Mouse (Mus musculus) stomach, postnatal 0 days (tissue): Measurements from ENCODE around the gene 4930470P17Rik. TPM values are rescaled to one million over a fixed set of nuclear protein-coding genes. Genes with fewer than 3 reads are reported as not detected.
"Not testable (repeated sequence)": the region's sequence is repeated elsewhere in the genome, so short reads cannot be mapped to it uniquely, and the experiment has no call there.

Experiments
- ATAC-seq: fragments of 200-750 bp; cut with Nextera tagmentation; 2 replicates; pipeline ENCODE4 v1.8.0; 2017; ENCODE audit not compliant: low FRiP score, low TSS enrichment
- DNase-seq: peaks from one replicate; pipeline ENCODE4 v3.0.0-alpha.2; 2016; ENCODE audit warnings: low spot score
- H3K27ac ChIP-seq: fragments of 300-500 bp; sonication (generic); replicated peaks from 2 replicates; pipeline ENCODE4 v1.5.1; 2014; ENCODE audit warnings: mild to moderate bottlenecking, control low read depth
- H3K27me3 ChIP-seq: fragments of 300-500 bp; sonication (generic); 2 replicates; pipeline ENCODE4 v1.6.1; 2014; ENCODE audit warnings: low read length; ENCODE audit not compliant: control insufficient read depth, insufficient read depth
- H3K36me3 ChIP-seq: fragments of 300-500 bp; sonication (generic); 2 replicates; pipeline ENCODE4 v1.6.1; 2014; ENCODE audit warnings: low read length, mixed read lengths; ENCODE audit not compliant: control insufficient read depth, insufficient read depth
- H3K4me1 ChIP-seq: fragments of 300-500 bp; sonication (generic); replicated peaks from 2 replicates; pipeline ENCODE4 v1.6.1; 2014; ENCODE audit warnings: antibody characterized with exemption; ENCODE audit not compliant: control insufficient read depth, insufficient read depth
- H3K4me2 ChIP-seq: fragments of 300-500 bp; sonication (generic); replicated peaks from 2 replicates; pipeline ENCODE4 v1.6.1; 2014; ENCODE audit warnings: low read depth, mild to moderate bottlenecking, control low read depth, moderate library complexity
- H3K4me3 ChIP-seq: fragments of 300-500 bp; sonication (generic); 2 replicates; pipeline ENCODE4 v1.5.1; 2014; ENCODE audit warnings: low read depth, low read length, control low read depth
- H3K9ac ChIP-seq: fragments of 300-500 bp; sonication (generic); 2 replicates; pipeline ENCODE4 v1.6.1; 2014; ENCODE audit warnings: mild to moderate bottlenecking, low read length, control low read depth, mixed read lengths
- H3K9me3 ChIP-seq: fragments of 300-500 bp; sonication (generic); 2 replicates; pipeline ENCODE4 v1.6.1; 2016; ENCODE audit warnings: low read length; ENCODE audit not compliant: control insufficient read depth
- CTCF ChIP-seq: IDR thresholded peaks from 2 replicates; pipeline ENCODE4 v1.5.1; 2016; ENCODE audit warnings: antibody characterized with exemption, low read depth, mild to moderate bottlenecking, moderate library complexity
- EP300 ChIP-seq: optimal IDR thresholded peaks from 2 replicates; pipeline ENCODE3; 2016; ENCODE audit warnings: antibody characterized with exemption
- WGBS: fragments of 180-500 bp; shearing (Covaris S2); extraction: QIAGEN DNeasy Blood & Tissue Kit; methylation state at CpG from one replicate; pipeline ENCODE4 v1.1.7; 2014; 5-methylcytosine and 5-hydroxymethylcytosine counted together
- polyA plus RNA-seq: library from polyadenylated mRNA; unstranded; fragments of >200 nt; fragmentation: Nextera tagmentation; extraction: Ambion mirVana; gene quantifications from 2 replicates; pipeline ENCODE4 v1.2.1, GENCODE M21; 2015

The 4930470P17Rik gene
- polyA plus RNA-seq, 1 experiment from 2014 or later = not detected

- no peak overlapping the region for H3K9ac ChIP-seq
- H3K36me3 ChIP-seq = no peaks in the 10 kb centered on the region
- TF ChIP-seq CTCF (no peak), EP300 (no peak)
- no peak overlapping the region for H3K4me3 ChIP-seq
- no peaks in the 10 kb centered on the region for H3K9me3 ChIP-seq
- H3K27ac ChIP-seq = no peak overlapping the region
- no peaks in the 10 kb centered on the region for H3K4me1 ChIP-seq
- WGBS = 49% methylated on average over 8 of the region's 8 CpGs
- ATAC-seq (no peak), DNase-seq (no peak)
- no peaks in the 10 kb centered on the region for H3K27me3 ChIP-seq
- H3K4me2 ChIP-seq = no peak overlapping the region
Observed at GRCm38 (mm10) chr2:170638746-170639145, 36.9 kb upstream of the 4930470P17Rik start.

- H3K27me3 ChIP-seq = no peaks in the 10 kb centered on the region
- 91% methylated on average over 2 of the region's 2 CpGs for WGBS
- no peak overlapping the region for H3K4me3 ChIP-seq
- no peaks in the 10 kb centered on the region for H3K4me1 ChIP-seq
- DNase-seq (no peak), ATAC-seq (peak; percentile 51)
- H3K27ac ChIP-seq = no peak overlapping the region
- no peak overlapping the region for H3K4me2 ChIP-seq
- no peaks in the 10 kb centered on the region for H3K36me3 ChIP-seq
- TF ChIP-seq EP300 (no peak), CTCF (no peak)
- no peaks in the 10 kb centered on the region for H3K9me3 ChIP-seq
- H3K9ac ChIP-seq = no peak overlapping the region
Observed at GRCm38 (mm10) chr2:170632998-170633622, 31.3 kb upstream of the 4930470P17Rik start.

GRCm38 (mm10) chr2:170632386-170632785, 30.6 kb upstream of the 4930470P17Rik start:
- H3K27ac ChIP-seq = no peak overlapping the region
- no peaks in the 10 kb centered on the region for H3K4me1 ChIP-seq
- no peaks in the 10 kb centered on the region for H3K27me3 ChIP-seq
- H3K4me3 ChIP-seq = no peak overlapping the region
- no peaks in the 10 kb centered on the region for H3K36me3 ChIP-seq
- no peak for ATAC-seq
- no peak overlapping the region for H3K9ac ChIP-seq
- no peak for DNase-seq
- H3K4me2 ChIP-seq = no peak overlapping the region
- TF ChIP-seq EP300 (no peak), CTCF (no peak)
- H3K9me3 ChIP-seq = no peaks in the 10 kb centered on the region

DNA sequence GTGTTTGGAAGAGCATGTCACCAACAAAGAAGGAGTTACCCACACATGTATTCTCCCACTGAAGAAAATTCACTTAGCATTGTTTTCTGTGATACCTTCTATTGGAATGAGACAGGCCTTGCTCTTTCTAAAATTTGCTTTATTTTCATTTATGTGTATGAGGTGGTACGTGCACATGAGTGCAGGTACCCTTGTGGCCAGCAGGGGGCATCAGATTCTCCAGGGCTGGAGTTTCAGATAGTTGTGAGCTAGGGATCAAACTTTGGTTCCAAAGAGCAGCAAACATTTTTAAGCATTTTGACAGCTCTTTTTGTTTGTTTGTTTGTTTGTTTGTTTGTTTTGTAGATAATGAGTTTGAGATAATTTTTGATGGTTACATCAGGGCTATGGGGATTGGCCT, 29.6 kb upstream of the 4930470P17Rik start:
- H3K27ac ChIP-seq = no peak overlapping the region
- WGBS = 97% methylated on average over 1 of the region's 1 CpGs
- no peaks in the 10 kb centered on the region for H3K27me3 ChIP-seq
- peak; percentile 29 for TF ChIP-seq CTCF
- TF ChIP-seq EP300 = no peak
- no peaks in the 10 kb centered on the region for H3K9me3 ChIP-seq
- no peak overlapping the region for H3K4me3 ChIP-seq
- ATAC-seq (no peak), DNase-seq (no peak)
- H3K36me3 ChIP-seq = no peaks in the 10 kb centered on the region
- no peaks in the 10 kb centered on the region for H3K4me1 ChIP-seq
- H3K4me2 ChIP-seq = no peak overlapping the region
- H3K9ac ChIP-seq = no peak overlapping the region

- Histone ChIP-seq H3K9ac (no peak overlapping the region), H3K36me3 (no peaks in the 10 kb centered on the region), H3K9me3 (no peaks in the 10 kb centered on the region), H3K27ac (no peak overlapping the region), H3K27me3 (no peaks in the 10 kb centered on the region), H3K4me3 (no peak overlapping the region), H3K4me1 (no peaks in the 10 kb centered on the region), H3K4me2 (no peak overlapping the region)
- ATAC-seq (no peak), DNase-seq (no peak)
- TF ChIP-seq EP300 (no peak), CTCF (no peak)
- 82% methylated on average over 11 of the region's 11 CpGs for WGBS
Observed at GRCm38 (mm10) chr2:170630553-170630952, 28.7 kb upstream of the 4930470P17Rik start.

DNA sequence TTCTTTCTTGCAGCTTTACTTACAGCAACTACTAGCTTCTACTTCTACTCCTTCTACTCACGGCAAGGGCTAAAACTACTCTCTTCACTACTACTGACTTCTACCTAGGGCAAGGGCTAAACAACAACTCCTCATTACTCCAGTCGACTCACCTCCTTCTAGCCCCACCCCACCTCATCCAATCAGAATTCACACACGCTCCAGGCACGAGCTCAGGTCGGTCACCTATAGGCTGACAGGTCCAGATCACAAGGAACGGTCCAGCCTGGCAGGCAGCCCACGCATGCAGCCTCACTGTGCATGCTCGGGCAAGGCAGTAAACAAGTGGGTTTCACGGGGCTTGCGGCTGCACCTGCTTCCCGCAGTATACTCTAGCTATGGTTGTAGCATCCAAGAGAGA, 26.2 kb upstream of the 4930470P17Rik start:
- ATAC-seq, H3K27me3 ChIP-seq, H3K27ac ChIP-seq, H3K4me3 ChIP-seq, H3K4me1 ChIP-seq, DNase-seq, H3K4me2 ChIP-seq, H3K9ac ChIP-seq, H3K36me3 ChIP-seq, H3K9me3 ChIP-seq: not testable (repeated sequence)
- WGBS = 83% methylated on average over 11 of the region's 11 CpGs

DNA sequence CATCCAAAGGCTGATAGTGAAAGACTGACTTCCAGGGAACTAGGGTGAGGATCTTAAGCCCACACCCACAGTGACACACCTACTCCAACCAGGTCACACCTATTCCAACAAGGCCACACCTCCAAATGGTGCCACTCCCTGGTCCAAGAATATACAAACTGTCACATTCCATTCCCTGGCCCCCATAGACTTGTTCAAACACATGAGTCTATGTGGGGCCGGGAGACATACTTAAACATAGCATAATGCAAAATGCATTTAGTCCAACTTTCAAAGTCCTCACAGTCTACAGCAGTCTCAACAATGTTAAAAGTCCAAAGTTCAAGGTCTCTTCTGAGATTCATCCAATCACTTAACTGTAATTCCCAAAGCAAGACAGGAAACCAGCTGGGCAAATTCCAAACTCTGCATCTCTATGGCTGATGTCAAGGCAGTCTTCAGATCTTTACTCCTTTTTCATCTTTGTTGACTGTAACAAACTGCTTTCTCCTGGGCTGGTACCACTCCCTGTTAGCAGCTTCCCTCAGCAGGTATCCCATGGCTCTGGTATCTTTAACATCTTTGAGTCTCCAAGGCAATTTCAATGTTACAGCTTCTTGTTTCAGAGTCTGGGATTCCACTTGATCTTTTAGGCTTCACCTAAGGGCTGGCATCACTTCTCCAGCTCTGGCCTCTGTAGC, 22.5 kb upstream of the 4930470P17Rik start:
- not testable (repeated sequence) for DNase-seq, ATAC-seq
- 57% methylated on average over 1 of the region's 1 CpGs for WGBS

More for the DNA sequence above, 22.5 kb upstream of the 4930470P17Rik start:
- H3K27ac ChIP-seq, H3K4me2 ChIP-seq, H3K4me1 ChIP-seq, H3K9me3 ChIP-seq, H3K9ac ChIP-seq, H3K36me3 ChIP-seq, H3K4me3 ChIP-seq, H3K27me3 ChIP-seq: not testable (repeated sequence)
